Mouse (Mus musculus) lung, postnatal 4 days (tissue): ENCODE measurements at regions not wholly inside any gene's neighbourhood (a gene's known extent, or its start where the extent isn't known, plus 50 kb on each side); places are given as distances from the start of the nearest gene placed in this dataset.
"Not testable (repeated sequence)": the region's sequence is repeated elsewhere in the genome, so short reads cannot be mapped to it uniquely, and the experiment has no call there.

ENCODE experiments used
- DNase-seq, 2 experiments: peaks; one replicate each; pipeline ENCODE4 v3.0.0; 2021

- peak in 1 of 2 experiments; percentile 4 for DNase-seq
Observed at GRCm38 (mm10) chrX:115030381-115031136, 123.2 kb downstream of the Ube2dnl2 start.

- DNase-seq = no peak
Observed at GRCm38 (mm10) chrX:115031506-115031905, 124.1 kb downstream of the Ube2dnl2 start.

GRCm38 (mm10) chrX:115038997-115039396 is 131.6 kb downstream of the Ube2dnl2 start:
- DNase-seq = no peak

- DNase-seq = no peak
Observed at GRCm38 (mm10) chrX:115062556-115063146, 155.3 kb downstream of the Ube2dnl2 start.

GRCm38 (mm10) chrX:115069339-115069738 is 162.0 kb downstream of the Ube2dnl2 start:
- no peak for DNase-seq

GRCm38 (mm10) chrX:115092021-115092420 is 184.6 kb downstream of the Ube2dnl2 start:
- DNase-seq = not testable (repeated sequence)

GRCm38 (mm10) chrX:115093063-115093579 is 185.7 kb downstream of the Ube2dnl2 start:
- no peak for DNase-seq
